Mouse (Mus musculus): Measurements from ENCODE around the gene 1700042G07Rik. TPM values are rescaled to one million over a fixed set of nuclear protein-coding genes. Genes with fewer than 3 reads are reported as not detected.
"Not testable (repeated sequence)": the region's sequence is repeated elsewhere in the genome, so short reads cannot be mapped to it uniquely, and the experiment has no call there.

The 1700042G07Rik gene
- total RNA-seq, 4 experiments from 2014 or later = not detected

- DNase-seq = no peak
Observed at GRCm38 (mm10) chr4:116215895-116216605, 42.9 kb downstream of the 1700042G07Rik start.

GRCm38 (mm10) chr4:116217046-116217445 is 43.9 kb downstream of the 1700042G07Rik start:
- peak; percentile 25 for DNase-seq

GRCm38 (mm10) chr4:116217661-116218060 is 44.5 kb downstream of the 1700042G07Rik start:
- not testable (repeated sequence) for DNase-seq

- no peak for DNase-seq
Observed at GRCm38 (mm10) chr4:116219056-116219455, 45.9 kb downstream of the 1700042G07Rik start.

- DNase-seq = no peak
Observed at GRCm38 (mm10) chr4:116220071-116220650, 47.0 kb downstream of the 1700042G07Rik start.

GRCm38 (mm10) chr4:116220780-116221139 is 47.6 kb downstream of the 1700042G07Rik start:
- DNase-seq = no peak

GRCm38 (mm10) chr4:116221140-116221851 is 48.1 kb downstream of the 1700042G07Rik start, which contains the start of gene Pik3r3:
Pik3r3 (plus strand) TSS chr4:116221618.
- peak; percentile 98 for DNase-seq

- DNase-seq = peak; percentile 6
Observed at GRCm38 (mm10) chr4:116221996-116222842, 49.0 kb downstream of the 1700042G07Rik start.

- DNase-seq = no peak
Observed at GRCm38 (mm10) chr4:116222843-116223119, 49.6 kb downstream of the 1700042G07Rik start.

Other genes with a start within 250 kb of the 1700042G07Rik start
- gene Dmbx1, start 233.4 kb upstream of the 1700042G07Rik start, total RNA-seq (2022) = not detected
- gene Faah, start 155.4 kb upstream of the 1700042G07Rik start, total RNA-seq (2022) = 10 to 100 TPM in 1 of 4 experiments, 1 to 10 TPM in 3; 4.1 to 10.5 (median 6.0) TPM
- 10 to 100 TPM; 30.5 to 41.1 (median 34.8) TPM for gene Nsun4, start 119.5 kb upstream of the 1700042G07Rik start, total RNA-seq (2022)
- 100 to 1,000 TPM; 390 to 507 (median 480) TPM for gene Uqcrh, start 98.3 kb upstream of the 1700042G07Rik start, total RNA-seq (2022)
- 10 to 100 TPM; 58.2 to 84.0 (median 64.9) TPM for gene Lrrc41, start 98.1 kb upstream of the 1700042G07Rik start, total RNA-seq (2022)
- gene Rad54l, start 49.7 kb upstream of the 1700042G07Rik start, total RNA-seq (2022) = 1 to 10 TPM; 1.0 to 1.4 (median 1.2) TPM
- 10 to 100 TPM; 58.5 to 69.6 (median 62.9) TPM for gene Pomgnt1, start 49.5 kb upstream of the 1700042G07Rik start, total RNA-seq (2022)
- 10 to 100 TPM in 3 of 4 experiments, 1 to 10 TPM in 1; 8.3 to 14.0 (median 12.1) TPM for gene Lurap1, start 22.0 kb upstream of the 1700042G07Rik start, total RNA-seq (2022)
- gene Tspan1, start 5.8 kb upstream of the 1700042G07Rik start, total RNA-seq (2022) = not detected
- gene Gm49337, start within 50 bp of the 1700042G07Rik start, total RNA-seq (2022) = not detected
- gene Pik3r3, start 48.2 kb downstream of the 1700042G07Rik start, total RNA-seq (2022) = 10 to 100 TPM; 21.5 to 41.2 (median 31.1) TPM

Measured in adrenal gland, adult 8-10 months (tissue).